Mouse (Mus musculus): ENCODE results near the gene Crmp1. TPM values are rescaled to one million over a fixed set of nuclear protein-coding genes. Genes with fewer than 3 reads are reported as not detected.

The Crmp1 gene
- total and polyA plus RNA-seq, 2 experiments from 2014 or later, result 851 to 954 TPM

GRCm38 (mm10) chr5:37288374-37288773, 46.6 kb downstream of the Crmp1 start:
- H3K27me3 ChIP-seq (ENCODE audit: insufficient read depth, low read length), result no peaks in the 10 kb centered on the region
- peak; percentile 86 for TF ChIP-seq CTCF (IDR thresholded peaks at IDR 0.05)
- H3K4me2 ChIP-seq (ENCODE audit: low read depth, low read length, poor library complexity, severe bottlenecking), result no peak overlapping the region
- H3K36me3 ChIP-seq (ENCODE audit: insufficient read depth, low read length), result peaks cover 68% of the 10 kb centered on the region
- no peak overlapping the region for H3K9ac ChIP-seq (replicated peaks; ENCODE audit: low read length, poor library complexity, severe bottlenecking)
- H3K4me1 ChIP-seq (ENCODE audit: insufficient read depth, low read length), result no peaks in the 10 kb centered on the region
- H3K27ac ChIP-seq (ENCODE audit: low read depth, low read length), result no peak overlapping the region
- ATAC-seq (ENCODE audit: low FRiP score) (peak; percentile 45; the same call in 1 of the 2 replicates), DNase-seq (ENCODE audit: low spot score) (peak; percentile 80)
- WGBS, result 71% methylated on average over 3 of the region's 3 CpGs
- no peak overlapping the region for H3K4me3 ChIP-seq (ENCODE audit: low read depth, low read length)
- H3K9me3 ChIP-seq (ENCODE audit: low read length), result no peaks in the 10 kb centered on the region

GRCm38 (mm10) chr5:37289236-37289635, 47.5 kb downstream of the Crmp1 start:
- DNase-seq (ENCODE audit: low spot score) (peak; percentile 86), ATAC-seq (ENCODE audit: low FRiP score) (peak; percentile 38; the same call in 1 of the 2 replicates)
- Histone ChIP-seq H3K36me3 (ENCODE audit: insufficient read depth, low read length) (peaks cover 60% of the 10 kb centered on the region), H3K9ac (replicated peaks; ENCODE audit: low read length, poor library complexity, severe bottlenecking) (no peak overlapping the region), H3K27me3 (ENCODE audit: insufficient read depth, low read length) (no peaks in the 10 kb centered on the region), H3K4me2 (ENCODE audit: low read depth, low read length, poor library complexity, severe bottlenecking) (no peak overlapping the region), H3K9me3 (ENCODE audit: low read length) (no peaks in the 10 kb centered on the region), H3K27ac (ENCODE audit: low read depth, low read length) (0 out of 2 replicates have a peak overlapping the region, but pooled peaks have one; percentile 12), H3K4me1 (ENCODE audit: insufficient read depth, low read length) (no peaks in the 10 kb centered on the region), H3K4me3 (ENCODE audit: low read depth, low read length) (no peak overlapping the region)
- peak; percentile 92 for TF ChIP-seq CTCF (IDR thresholded peaks at IDR 0.05)
- 19% methylated on average over 3 of the region's 3 CpGs for WGBS

GRCm38 (mm10) chr5:37290983-37291382, 49.2 kb downstream of the Crmp1 start:
- Histone ChIP-seq H3K27ac (ENCODE audit: low read depth, low read length) (no peak overlapping the region), H3K36me3 (ENCODE audit: insufficient read depth, low read length) (peaks cover 47% of the 10 kb centered on the region), H3K9me3 (ENCODE audit: low read length) (no peaks in the 10 kb centered on the region), H3K9ac (replicated peaks; ENCODE audit: low read length, poor library complexity, severe bottlenecking) (no peak overlapping the region), H3K4me2 (ENCODE audit: low read depth, low read length, poor library complexity, severe bottlenecking) (no peak overlapping the region), H3K4me1 (ENCODE audit: insufficient read depth, low read length) (no peaks in the 10 kb centered on the region), H3K27me3 (ENCODE audit: insufficient read depth, low read length) (no peaks in the 10 kb centered on the region), H3K4me3 (ENCODE audit: low read depth, low read length) (no peak overlapping the region)
- 74% methylated on average over 9 of the region's 9 CpGs for WGBS
- ATAC-seq (ENCODE audit: low FRiP score), result no peak
- peak; percentile 81 for TF ChIP-seq CTCF (IDR thresholded peaks at IDR 0.05)
- peak; percentile 32 for DNase-seq (ENCODE audit: low spot score)

- Histone ChIP-seq H3K36me3 (ENCODE audit: insufficient read depth, low read length) (peaks cover 2% of the 10 kb centered on the region), H3K9me3 (ENCODE audit: low read length) (no peaks in the 10 kb centered on the region), H3K9ac (replicated peaks; ENCODE audit: low read length, poor library complexity, severe bottlenecking) (no peak overlapping the region), H3K4me2 (ENCODE audit: low read depth, low read length, poor library complexity, severe bottlenecking) (no peak overlapping the region), H3K27me3 (ENCODE audit: insufficient read depth, low read length) (no peaks in the 10 kb centered on the region), H3K4me1 (ENCODE audit: insufficient read depth, low read length) (no peaks in the 10 kb centered on the region), H3K4me3 (ENCODE audit: low read depth, low read length) (no peak overlapping the region), H3K27ac (ENCODE audit: low read depth, low read length) (no peak overlapping the region)
- 75% methylated on average over 10 of the region's 10 CpGs for WGBS
- no peak for ATAC-seq (ENCODE audit: low FRiP score)
- peak; percentile 85 for DNase-seq (ENCODE audit: low spot score)
- no peak for TF ChIP-seq CTCF (IDR thresholded peaks at IDR 0.05)
These were observed 55.0 kb downstream of the Crmp1 start for GRCm38 (mm10) chr5:37296717-37297116.

GRCm38 (mm10) chr5:37298370-37298769, 56.6 kb downstream of the Crmp1 start:
- Histone ChIP-seq H3K27me3 (ENCODE audit: insufficient read depth, low read length) (no peaks in the 10 kb centered on the region), H3K9me3 (ENCODE audit: low read length) (no peaks in the 10 kb centered on the region), H3K36me3 (ENCODE audit: insufficient read depth, low read length) (0 out of 2 replicates have a peak, but pooled peaks cover 2% of the 10 kb centered on the region), H3K9ac (replicated peaks; ENCODE audit: low read length, poor library complexity, severe bottlenecking) (no peak overlapping the region), H3K4me1 (ENCODE audit: insufficient read depth, low read length) (no peaks in the 10 kb centered on the region), H3K4me3 (ENCODE audit: low read depth, low read length) (no peak overlapping the region), H3K4me2 (ENCODE audit: low read depth, low read length, poor library complexity, severe bottlenecking) (no peak overlapping the region), H3K27ac (ENCODE audit: low read depth, low read length) (no peak overlapping the region)
- peak; percentile 63 for DNase-seq (ENCODE audit: low spot score)
- peak; percentile 95 for TF ChIP-seq CTCF (IDR thresholded peaks at IDR 0.05)
- 22% methylated on average over 7 of the region's 7 CpGs for WGBS
- ATAC-seq (ENCODE audit: low FRiP score), result no peak

- Histone ChIP-seq H3K4me3 (ENCODE audit: low read depth, low read length) (no peak overlapping the region), H3K27ac (ENCODE audit: low read depth, low read length) (no peak overlapping the region), H3K9me3 (ENCODE audit: low read length) (no peaks in the 10 kb centered on the region), H3K4me1 (ENCODE audit: insufficient read depth, low read length) (no peaks in the 10 kb centered on the region), H3K36me3 (ENCODE audit: insufficient read depth, low read length) (no peaks in the 10 kb centered on the region), H3K4me2 (ENCODE audit: low read depth, low read length, poor library complexity, severe bottlenecking) (no peak overlapping the region), H3K27me3 (ENCODE audit: insufficient read depth, low read length) (no peaks in the 10 kb centered on the region), H3K9ac (replicated peaks; ENCODE audit: low read length, poor library complexity, severe bottlenecking) (no peak overlapping the region)
- 92% methylated on average over 9 of the region's 9 CpGs for WGBS
- DNase-seq (ENCODE audit: low spot score) (no peak), ATAC-seq (ENCODE audit: low FRiP score) (no peak)
- TF ChIP-seq CTCF (IDR thresholded peaks at IDR 0.05), result no peak
These were observed 68.3 kb downstream of the Crmp1 start for GRCm38 (mm10) chr5:37310026-37310425.
